Mouse (Mus musculus): ENCODE results near the gene Lsr. TPM values are rescaled to one million over a fixed set of nuclear protein-coding genes. Genes with fewer than 3 reads are reported as not detected.

Gene Lsr
- polyA plus RNA-seq (2015; fragmentation: Illumina TruSeq; extraction: RNeasy Lipid Tissue Mini Kit (QIAGEN cat#74804); ENCODE audit: insufficient read depth, low read depth, low replicate concordance) = 15.2 TPM

GRCm38 (mm10) chr7:30973251-30973500, at the start of gene Lsr:
Gene Lsr, minus strand, starts transcription at chr7:30973464.

GRCm38 (mm10) chr7:30973501-30974289, 431 bp upstream of the Lsr start, which contains the start of gene Fam187b:
Gene Fam187b, plus strand, starts transcription at chr7:30973790.

GRCm38 (mm10) chr7:30956756-30957366, 16.4 kb downstream of the Lsr start, which contains the start of gene Usf2:
Gene Usf2, minus strand, starts transcription at chr7:30956803.

GRCm38 (mm10) chr7:30943909-30944635, 29.2 kb downstream of the Lsr start, which contains the start of gene Hamp:
Gene Hamp, minus strand, starts transcription at chr7:30944032.

GRCm38 (mm10) chr7:30924581-30924980, 48.7 kb downstream of the Lsr start, which contains the start of gene Hamp2:
Gene Hamp2, minus strand, starts transcription at chr7:30924681.

GRCm38 (mm10) chr7:30914732-30915131, 58.5 kb downstream of the Lsr start, which contains the start of gene Mag:
Gene Mag, minus strand, starts transcription at chr7:30914873.

Other genes starting within 250 kb of the Lsr start
- 89.1 TPM for gene Tmem147, start 243.9 kb downstream of the Lsr start, polyA plus RNA-seq (2015; fragmentation: Illumina TruSeq; extraction: RNeasy Lipid Tissue Mini Kit (QIAGEN cat#74804); ENCODE audit: insufficient read depth, low read depth, low replicate concordance)
- gene Gapdhs, start 229.8 kb downstream of the Lsr start, polyA plus RNA-seq (2015; fragmentation: Illumina TruSeq; extraction: RNeasy Lipid Tissue Mini Kit (QIAGEN cat#74804); ENCODE audit: insufficient read depth, low read depth, low replicate concordance) = not detected
- 11.2 TPM for gene Sbsn, start 222.0 kb downstream of the Lsr start, polyA plus RNA-seq (2015; fragmentation: Illumina TruSeq; extraction: RNeasy Lipid Tissue Mini Kit (QIAGEN cat#74804); ENCODE audit: insufficient read depth, low read depth, low replicate concordance)
- 10.9 TPM for gene Dmkn, start 209.7 kb downstream of the Lsr start, polyA plus RNA-seq (2015; fragmentation: Illumina TruSeq; extraction: RNeasy Lipid Tissue Mini Kit (QIAGEN cat#74804); ENCODE audit: insufficient read depth, low read depth, low replicate concordance)
- not detected for gene Krtdap, start 185.6 kb downstream of the Lsr start, polyA plus RNA-seq (2015; fragmentation: Illumina TruSeq; extraction: RNeasy Lipid Tissue Mini Kit (QIAGEN cat#74804); ENCODE audit: insufficient read depth, low read depth, low replicate concordance)
- 1.1 TPM for gene Ffar2, start 149.7 kb downstream of the Lsr start, polyA plus RNA-seq (2015; fragmentation: Illumina TruSeq; extraction: RNeasy Lipid Tissue Mini Kit (QIAGEN cat#74804); ENCODE audit: insufficient read depth, low read depth, low replicate concordance)
- 1.0 TPM for gene Ffar3, start 117.3 kb downstream of the Lsr start, polyA plus RNA-seq (2015; fragmentation: Illumina TruSeq; extraction: RNeasy Lipid Tissue Mini Kit (QIAGEN cat#74804); ENCODE audit: insufficient read depth, low read depth, low replicate concordance)
- 2.4 TPM for gene Ffar1, start 111.9 kb downstream of the Lsr start, polyA plus RNA-seq (2015; fragmentation: Illumina TruSeq; extraction: RNeasy Lipid Tissue Mini Kit (QIAGEN cat#74804); ENCODE audit: insufficient read depth, low read depth, low replicate concordance)
- gene Cd22, start 93.1 kb downstream of the Lsr start, polyA plus RNA-seq (2015; fragmentation: Illumina TruSeq; extraction: RNeasy Lipid Tissue Mini Kit (QIAGEN cat#74804); ENCODE audit: insufficient read depth, low read depth, low replicate concordance) = 0.94 TPM
- gene Mag, start 58.6 kb downstream of the Lsr start, polyA plus RNA-seq (2015; fragmentation: Illumina TruSeq; extraction: RNeasy Lipid Tissue Mini Kit (QIAGEN cat#74804); ENCODE audit: insufficient read depth, low read depth, low replicate concordance) = not detected
- gene Hamp2, start 48.8 kb downstream of the Lsr start, polyA plus RNA-seq (2015; fragmentation: Illumina TruSeq; extraction: RNeasy Lipid Tissue Mini Kit (QIAGEN cat#74804); ENCODE audit: insufficient read depth, low read depth, low replicate concordance) = 330 TPM
- not detected for gene Hamp, start 29.4 kb downstream of the Lsr start, polyA plus RNA-seq (2015; fragmentation: Illumina TruSeq; extraction: RNeasy Lipid Tissue Mini Kit (QIAGEN cat#74804); ENCODE audit: insufficient read depth, low read depth, low replicate concordance)
- 32.1 TPM for gene Usf2, start 16.7 kb downstream of the Lsr start, polyA plus RNA-seq (2015; fragmentation: Illumina TruSeq; extraction: RNeasy Lipid Tissue Mini Kit (QIAGEN cat#74804); ENCODE audit: insufficient read depth, low read depth, low replicate concordance)
- gene Fam187b, start 326 bp upstream of the Lsr start, polyA plus RNA-seq (2015; fragmentation: Illumina TruSeq; extraction: RNeasy Lipid Tissue Mini Kit (QIAGEN cat#74804); ENCODE audit: insufficient read depth, low read depth, low replicate concordance) = 3.6 TPM
- 33.2 TPM for gene Fxyd5, start 69.0 kb upstream of the Lsr start, polyA plus RNA-seq (2015; fragmentation: Illumina TruSeq; extraction: RNeasy Lipid Tissue Mini Kit (QIAGEN cat#74804); ENCODE audit: insufficient read depth, low read depth, low replicate concordance)
- 1.9 TPM for gene Fxyd7, start 78.0 kb upstream of the Lsr start, polyA plus RNA-seq (2015; fragmentation: Illumina TruSeq; extraction: RNeasy Lipid Tissue Mini Kit (QIAGEN cat#74804); ENCODE audit: insufficient read depth, low read depth, low replicate concordance)
- 128 TPM for gene Fxyd1, start 83.7 kb upstream of the Lsr start, polyA plus RNA-seq (2015; fragmentation: Illumina TruSeq; extraction: RNeasy Lipid Tissue Mini Kit (QIAGEN cat#74804); ENCODE audit: insufficient read depth, low read depth, low replicate concordance)
- gene Lgi4, start 85.9 kb upstream of the Lsr start, polyA plus RNA-seq (2015; fragmentation: Illumina TruSeq; extraction: RNeasy Lipid Tissue Mini Kit (QIAGEN cat#74804); ENCODE audit: insufficient read depth, low read depth, low replicate concordance) = 2.7 TPM
- 60.2 TPM for gene Fxyd3, start 103.2 kb upstream of the Lsr start, polyA plus RNA-seq (2015; fragmentation: Illumina TruSeq; extraction: RNeasy Lipid Tissue Mini Kit (QIAGEN cat#74804); ENCODE audit: insufficient read depth, low read depth, low replicate concordance)
- 44.6 TPM for gene Hpn, start 141.8 kb upstream of the Lsr start, polyA plus RNA-seq (2015; fragmentation: Illumina TruSeq; extraction: RNeasy Lipid Tissue Mini Kit (QIAGEN cat#74804); ENCODE audit: insufficient read depth, low read depth, low replicate concordance)
- gene Scn1b, start 153.5 kb upstream of the Lsr start, polyA plus RNA-seq (2015; fragmentation: Illumina TruSeq; extraction: RNeasy Lipid Tissue Mini Kit (QIAGEN cat#74804); ENCODE audit: insufficient read depth, low read depth, low replicate concordance) = 5.7 TPM
- gene Gramd1a, start 182.4 kb upstream of the Lsr start, polyA plus RNA-seq (2015; fragmentation: Illumina TruSeq; extraction: RNeasy Lipid Tissue Mini Kit (QIAGEN cat#74804); ENCODE audit: insufficient read depth, low read depth, low replicate concordance) = 85.3 TPM

Measured in pancreas, adult 10 weeks (tissue).